Mouse (Mus musculus) testis, postnatal 10 days (tissue): Measurements from ENCODE around the gene Tex101.
"Not testable (repeated sequence)": the region's sequence is repeated elsewhere in the genome, so short reads cannot be mapped to it uniquely, and the experiment has no call there.

ENCODE experiments used
- DNase-seq: peaks from one replicate; pipeline ENCODE4 v3.0.0; 2021; ENCODE audit warnings: low spot score

The Tex101 gene

GRCm38 (mm10) chr7:24636264-24636663 is 40.2 kb downstream of the Tex101 start, which contains the start of gene Lypd3:
Gene Lypd3, plus strand, starts transcription at chr7:24636550.
- DNase-seq: no peak

- DNase-seq: no peak
Measured at GRCm38 (mm10) chr7:24630116-24630880, 46.2 kb downstream of the Tex101 start.

DNA sequence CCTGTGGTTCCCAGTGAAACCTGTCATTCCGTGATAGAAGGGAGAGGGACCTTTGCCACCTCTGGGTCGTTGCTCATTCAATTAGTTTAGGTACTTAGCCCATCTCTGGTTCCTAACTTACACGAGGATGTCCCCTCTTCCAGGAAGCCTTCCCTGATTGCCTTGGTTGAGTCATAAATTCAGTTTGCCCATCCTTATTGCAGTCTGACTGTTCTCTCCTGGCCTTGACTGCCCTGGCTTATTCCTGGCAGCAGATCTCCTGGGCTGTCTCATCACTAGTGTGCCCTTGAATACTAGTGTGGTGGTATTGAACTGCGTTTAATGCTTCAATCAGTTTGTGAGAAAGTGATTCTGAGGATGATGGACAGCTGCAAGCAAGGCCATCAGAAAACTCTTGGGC is 46.8 kb downstream of the Tex101 start:
- DNase-seq: no peak

- DNase-seq: peak; percentile 92
Measured at GRCm38 (mm10) chr7:24628685-24629610, 47.5 kb downstream of the Tex101 start.

DNA sequence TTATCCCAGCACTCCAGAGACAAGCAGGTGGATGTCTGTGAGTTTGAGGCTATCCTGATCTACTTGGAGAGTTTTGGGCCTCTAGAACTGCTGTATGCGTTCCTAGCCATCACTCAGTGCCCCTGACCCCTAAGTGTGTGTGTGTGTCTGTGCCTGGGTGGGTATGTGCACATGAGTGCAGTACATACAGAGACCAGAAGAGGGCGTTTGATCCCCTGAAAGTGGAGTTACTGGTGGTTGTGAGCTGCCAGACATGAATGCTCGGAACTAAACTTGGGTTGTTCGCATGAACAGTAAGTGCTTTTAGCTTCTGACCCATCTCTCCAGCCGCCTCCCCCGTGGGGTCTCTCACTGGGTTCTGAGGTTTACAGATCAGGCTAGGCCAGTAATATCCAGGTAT is 53.5 kb downstream of the Tex101 start:
- DNase-seq: no peak

DNA sequence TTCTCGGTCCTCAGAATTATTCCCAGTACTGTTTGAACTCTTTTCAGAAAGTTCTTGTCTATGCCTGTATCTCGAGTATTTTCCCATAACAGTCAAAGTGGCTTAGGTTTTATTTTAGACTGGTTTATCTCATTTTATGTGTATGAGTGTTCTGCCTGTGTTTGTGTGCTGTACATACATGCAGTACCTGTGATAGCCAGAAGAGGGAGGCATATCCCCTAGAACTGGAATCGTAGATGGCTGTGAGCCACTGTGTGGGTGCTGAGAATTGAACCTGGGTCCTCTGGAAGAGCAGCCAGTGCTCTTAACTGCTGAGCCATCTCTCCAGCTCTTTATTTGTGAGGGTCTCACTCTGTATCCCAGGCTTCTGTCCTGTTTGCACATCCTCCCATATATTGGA is 55.3 kb downstream of the Tex101 start:
- no peak for DNase-seq

DNA sequence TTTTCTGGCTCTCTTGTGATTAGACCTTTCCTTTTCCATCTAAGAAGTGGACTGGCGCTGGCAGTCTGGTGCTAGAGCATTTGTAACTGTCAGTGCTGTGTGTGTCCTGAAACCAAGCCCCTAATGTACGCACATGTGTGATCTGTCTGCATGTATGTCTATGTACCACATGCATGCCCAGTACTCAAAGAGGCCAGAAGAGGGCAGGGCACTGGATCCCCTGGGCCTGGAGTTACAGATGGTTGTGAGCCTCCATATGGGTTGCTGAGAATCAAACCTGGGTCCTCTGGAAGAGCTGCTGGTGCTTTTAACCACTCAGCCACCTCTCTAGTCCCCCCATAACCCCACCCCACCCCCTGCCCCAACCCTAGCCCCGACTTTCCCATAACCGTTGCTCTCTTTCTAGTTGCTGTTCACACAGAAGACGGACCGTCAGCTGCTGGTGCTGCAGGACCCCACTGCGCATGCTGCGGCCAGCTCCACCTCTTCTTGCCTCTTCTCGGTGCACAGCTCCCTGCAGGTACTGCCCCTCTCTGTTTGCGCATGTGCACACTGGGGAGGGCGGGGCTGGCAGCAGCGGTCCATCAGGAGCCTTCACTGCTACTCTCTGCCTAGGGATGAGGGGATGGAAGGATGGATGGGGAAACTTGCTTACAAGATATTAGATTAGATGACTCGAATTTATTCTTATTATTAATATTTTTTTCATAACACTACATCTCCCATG is 56.6 kb downstream of the Tex101 start:
- no peak for DNase-seq

- not testable (repeated sequence) for DNase-seq
Measured at GRCm38 (mm10) chr7:24618374-24618773, 58.1 kb downstream of the Tex101 start.
